Mouse (Mus musculus): ENCODE results near the gene Pgm2l1. TPM values are rescaled to one million over a fixed set of nuclear protein-coding genes. Genes with fewer than 3 reads are reported as not detected.
A peak's percentile ranks its signal among the peaks of the same experiment; 100 is the strongest.

The Pgm2l1 gene
- total RNA-seq, 2 experiments from 2014 or later: 13.0 to 15.0 TPM

DNA sequence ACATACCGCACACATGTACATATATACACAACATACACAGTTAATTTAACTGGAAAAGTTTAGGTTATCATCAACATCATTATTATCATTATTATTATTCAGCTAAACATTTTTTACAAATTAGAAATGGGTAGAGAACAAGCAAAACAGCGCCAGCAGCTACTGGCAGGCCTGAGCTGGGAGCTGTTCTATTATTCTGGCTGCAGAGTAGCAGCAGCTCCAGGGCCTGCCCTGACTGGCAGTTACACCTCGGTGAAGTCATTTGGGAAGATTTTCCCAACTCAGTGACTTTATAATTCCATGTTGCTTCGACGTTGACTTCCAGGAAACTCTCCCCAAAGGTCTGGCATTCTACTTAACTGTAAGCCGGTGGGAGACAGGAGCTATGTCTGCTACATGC is 69.5 kb downstream of the Pgm2l1 start:
- DNase-seq: no peak

DNA sequence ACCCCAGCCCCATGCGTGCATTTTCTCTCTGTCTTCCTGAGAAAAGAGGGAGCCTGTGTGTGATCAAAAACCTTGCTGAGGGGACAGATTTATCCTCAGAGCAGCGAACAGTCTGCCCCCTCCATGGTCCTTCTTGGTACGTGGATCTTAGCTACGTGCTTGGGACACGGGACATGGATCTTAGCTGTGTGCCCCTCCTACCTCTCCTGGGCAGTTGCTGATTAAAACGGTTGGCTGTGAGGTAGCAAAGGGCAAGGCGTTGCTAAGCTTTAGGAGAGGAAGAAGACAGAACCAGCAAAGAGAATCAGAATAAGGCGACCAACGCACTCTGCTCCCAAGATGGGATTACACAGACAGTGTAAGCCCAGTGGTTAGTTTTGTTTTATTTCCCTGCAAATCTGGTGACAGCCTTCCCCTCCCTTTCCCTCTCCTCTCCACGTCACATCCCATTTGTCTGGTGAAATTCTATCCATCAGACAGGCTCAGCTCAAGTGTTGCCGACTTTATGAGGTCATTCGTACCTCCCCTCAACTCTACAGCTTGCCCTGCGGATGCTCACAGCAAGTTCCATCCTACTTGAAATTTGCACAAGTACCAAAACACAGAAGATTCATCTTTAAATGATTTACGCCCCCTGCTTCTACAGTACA is 71.8 kb downstream of the Pgm2l1 start:
- no peak for DNase-seq

DNA sequence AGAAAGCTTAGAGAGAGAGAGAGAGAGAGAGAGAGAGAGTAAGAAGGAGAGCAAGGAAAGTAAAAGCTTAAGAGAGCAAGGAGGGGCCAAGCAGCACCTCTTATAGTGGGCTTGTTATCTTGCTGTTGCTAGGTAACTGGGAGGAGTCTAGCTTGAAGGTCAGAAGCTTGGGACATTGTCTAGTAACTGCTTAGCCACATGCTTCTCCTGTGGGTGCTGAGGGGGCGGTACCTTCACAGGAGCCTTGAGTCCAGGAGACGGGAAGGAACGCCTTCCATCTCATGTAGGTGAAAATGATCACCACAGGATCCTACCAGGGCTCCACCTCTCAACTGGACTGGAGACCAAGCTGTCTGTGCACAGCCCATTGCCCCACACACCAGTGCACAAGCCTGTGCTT is 74.2 kb downstream of the Pgm2l1 start:
- DNase-seq: no peak

DNA sequence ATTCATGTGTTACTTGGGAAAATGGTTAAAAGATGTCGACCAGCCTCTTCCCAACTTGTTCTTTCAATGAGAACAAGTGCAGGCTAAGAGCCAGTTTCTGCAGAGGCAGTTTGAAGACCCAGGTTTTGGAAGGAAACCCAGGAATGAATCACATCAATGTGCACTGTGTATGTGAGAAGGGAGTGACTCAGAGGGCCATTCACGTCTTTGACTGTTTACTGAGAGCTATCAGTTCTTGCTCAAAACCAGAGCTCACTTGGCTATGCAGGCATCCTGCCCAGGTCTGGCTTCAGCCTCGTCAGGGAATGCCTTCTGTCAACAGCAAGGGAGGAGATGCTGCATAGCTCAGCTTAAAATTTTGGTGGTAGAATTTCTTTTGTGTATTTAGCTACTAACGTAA is 75.1 kb downstream of the Pgm2l1 start:
- peak; percentile 39 for DNase-seq

DNA sequence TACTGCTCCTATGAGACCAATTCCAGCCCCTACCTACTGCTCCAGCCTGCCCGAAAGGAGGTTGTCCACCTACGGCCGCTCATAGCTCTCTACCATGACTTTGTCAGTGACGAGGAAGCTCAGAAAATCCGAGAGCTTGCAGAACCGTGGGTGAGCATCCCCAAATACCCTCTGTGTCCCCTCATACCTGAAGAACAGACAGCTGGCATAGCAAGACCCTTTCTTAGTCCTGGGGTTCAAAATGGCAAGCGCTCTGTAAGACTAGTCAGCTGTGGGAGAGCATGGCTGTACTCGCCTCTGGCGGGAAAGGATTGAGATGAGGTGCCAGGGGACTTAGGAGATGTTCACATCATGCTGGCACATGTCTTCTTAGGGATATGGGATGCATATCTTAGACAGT is 78.7 kb downstream of the Pgm2l1 start:
- DNase-seq: no peak

DNA sequence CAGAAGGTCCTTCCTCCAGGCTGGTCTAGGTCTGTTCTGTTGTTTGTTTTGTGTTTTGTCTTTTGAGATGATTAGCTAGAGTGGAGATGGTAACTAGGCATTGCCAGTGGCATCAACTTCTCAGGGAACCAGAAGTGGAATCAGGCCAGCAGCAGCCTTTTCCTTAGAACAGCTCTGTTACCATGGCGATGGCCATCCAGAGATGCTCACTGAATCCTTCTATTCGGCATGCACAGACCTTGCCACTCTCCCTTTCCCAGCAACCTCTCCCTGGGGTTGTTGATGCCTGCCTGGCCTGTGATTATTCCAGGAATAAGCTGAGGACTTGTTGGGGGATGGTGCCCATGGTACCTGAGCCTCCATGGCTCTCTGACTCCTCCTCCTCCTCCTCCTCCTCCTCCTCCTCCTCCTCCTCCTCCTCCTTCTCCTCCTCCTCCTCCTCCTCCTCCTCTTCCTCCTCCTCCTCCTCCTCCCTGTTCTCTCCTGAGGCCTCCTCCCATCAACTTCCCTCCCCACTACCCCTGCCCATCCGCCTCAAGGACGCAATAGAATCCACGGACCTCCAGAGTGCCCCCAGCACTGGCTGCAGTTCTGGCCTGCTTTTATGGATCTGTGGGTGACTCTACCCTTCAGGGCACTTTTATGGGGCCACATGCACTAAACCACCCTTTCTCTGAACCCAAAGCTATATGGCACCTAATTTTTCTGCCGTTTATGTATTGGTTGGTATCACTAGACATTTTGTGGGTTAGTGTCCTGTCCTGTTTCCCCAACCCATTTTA is 80.9 kb downstream of the Pgm2l1 start:
- DNase-seq: no peak

DNA sequence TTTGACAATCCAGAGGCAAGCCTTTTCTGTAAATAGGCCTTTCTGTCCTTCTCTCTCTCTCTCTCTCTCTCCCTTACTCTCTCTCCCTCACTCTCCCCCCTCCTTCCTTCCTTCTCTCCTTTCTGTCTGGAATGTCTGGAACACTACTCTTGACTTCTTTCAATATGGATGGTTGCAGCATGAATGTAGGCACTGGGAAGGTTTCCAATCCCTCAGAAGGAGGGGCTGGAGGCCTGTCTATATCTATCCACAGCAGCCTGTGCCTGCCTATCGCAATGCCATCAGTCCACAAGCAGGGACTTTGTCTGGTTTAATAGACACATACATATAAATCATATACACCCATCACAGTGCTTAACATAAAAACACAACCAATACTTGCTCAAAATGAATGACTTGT is 82.0 kb downstream of the Pgm2l1 start:
- DNase-seq: no peak

DNA sequence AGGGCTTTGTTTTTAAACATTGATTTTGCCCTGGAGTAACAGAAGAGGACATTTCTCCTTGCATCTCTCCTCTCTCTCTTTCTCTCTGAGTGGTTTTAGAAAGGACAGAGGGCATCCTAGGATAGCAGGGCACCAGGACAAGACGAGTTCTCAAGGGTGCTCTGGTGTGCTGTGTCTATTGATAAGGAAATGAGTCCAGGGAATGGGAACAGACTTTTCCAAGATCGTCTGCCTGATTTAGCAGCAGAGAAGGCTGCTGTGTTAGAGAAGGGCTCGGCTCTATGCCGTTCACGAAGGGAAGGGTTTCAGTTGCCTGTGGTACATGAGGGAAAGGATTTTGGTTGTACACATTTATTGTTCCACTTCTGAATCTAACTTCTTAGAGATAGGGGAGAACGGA is 82.5 kb downstream of the Pgm2l1 start:
- no peak for DNase-seq

DNA sequence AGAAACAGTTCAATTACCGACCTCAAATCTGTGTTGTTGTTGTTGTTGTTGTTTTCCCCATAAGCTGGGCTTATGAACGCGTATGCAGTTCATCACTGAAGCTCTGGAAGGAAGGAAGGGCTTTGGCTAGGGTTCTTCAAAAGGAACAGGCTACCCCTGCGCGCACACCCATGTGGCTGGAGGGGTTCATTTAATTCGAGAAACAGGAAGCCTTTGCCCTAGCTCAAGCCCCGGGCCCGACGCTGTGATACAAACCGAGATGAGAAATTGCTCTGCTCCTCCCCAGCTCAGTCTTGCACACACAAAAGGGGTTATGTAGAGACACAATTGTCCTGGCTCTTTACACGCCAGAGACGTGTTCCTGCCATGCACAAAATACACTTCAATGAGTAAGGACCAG is 83.1 kb downstream of the Pgm2l1 start:
- no peak for DNase-seq

DNA sequence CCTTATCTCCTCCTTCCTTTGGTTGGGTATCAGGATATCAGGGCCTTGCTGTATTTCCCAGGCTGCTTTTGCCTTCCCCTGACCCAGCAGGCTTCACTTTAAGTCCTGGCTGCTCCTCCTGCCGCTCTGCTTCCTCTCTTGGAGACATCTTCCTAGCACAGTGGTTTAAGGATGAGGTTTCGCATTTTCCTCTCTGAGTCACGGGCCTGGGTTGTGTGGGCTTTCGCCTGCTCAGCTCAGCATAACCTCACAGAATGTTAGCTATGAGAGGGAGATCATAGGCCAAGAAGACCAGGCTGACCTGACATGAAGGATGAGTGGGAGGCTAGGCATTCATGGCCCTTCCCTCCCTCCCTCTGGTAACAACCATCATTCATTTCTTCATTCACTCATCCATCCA is 85.5 kb downstream of the Pgm2l1 start:
- DNase-seq: no peak

DNA sequence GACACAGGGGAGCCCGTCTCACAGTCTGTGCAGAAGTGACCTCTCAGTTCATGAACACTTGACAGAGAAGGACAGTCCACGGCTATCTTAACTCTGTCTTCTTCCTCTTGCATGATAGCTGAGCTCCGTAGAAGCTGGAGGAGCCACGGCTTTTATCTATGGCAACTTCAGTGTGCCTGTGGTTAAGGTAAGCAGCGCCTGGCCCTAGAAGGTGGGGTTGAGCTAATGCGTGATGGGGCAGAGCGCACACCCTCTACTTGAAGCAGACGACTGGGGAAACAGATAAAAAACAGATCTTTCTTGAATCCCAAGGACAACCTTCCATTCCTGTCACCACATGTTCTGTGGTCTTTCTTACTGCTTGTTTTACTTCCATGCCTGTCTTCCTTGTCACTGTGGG is 89.7 kb downstream of the Pgm2l1 start:
- DNase-seq: no peak

DNA sequence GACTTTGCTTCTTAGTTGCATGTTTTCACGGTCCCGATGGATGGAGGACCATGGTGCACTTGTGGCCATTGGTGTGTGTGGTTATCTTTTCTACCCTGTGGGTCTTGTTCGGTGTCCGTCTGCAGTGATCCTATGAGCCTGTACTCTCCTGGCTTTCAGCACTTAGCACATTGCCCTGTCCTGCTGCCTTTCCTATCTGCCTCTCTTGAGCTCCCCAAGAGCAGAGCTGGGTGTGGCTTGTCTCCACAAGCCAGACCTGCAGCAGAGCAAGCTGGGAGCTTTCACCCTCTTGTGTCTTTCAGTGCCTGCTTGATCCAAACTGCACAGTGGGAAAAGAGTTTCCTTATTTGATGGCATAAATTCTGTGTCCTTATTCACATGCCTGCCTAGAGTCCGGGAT is 90.3 kb downstream of the Pgm2l1 start:
- no peak for DNase-seq

DNA sequence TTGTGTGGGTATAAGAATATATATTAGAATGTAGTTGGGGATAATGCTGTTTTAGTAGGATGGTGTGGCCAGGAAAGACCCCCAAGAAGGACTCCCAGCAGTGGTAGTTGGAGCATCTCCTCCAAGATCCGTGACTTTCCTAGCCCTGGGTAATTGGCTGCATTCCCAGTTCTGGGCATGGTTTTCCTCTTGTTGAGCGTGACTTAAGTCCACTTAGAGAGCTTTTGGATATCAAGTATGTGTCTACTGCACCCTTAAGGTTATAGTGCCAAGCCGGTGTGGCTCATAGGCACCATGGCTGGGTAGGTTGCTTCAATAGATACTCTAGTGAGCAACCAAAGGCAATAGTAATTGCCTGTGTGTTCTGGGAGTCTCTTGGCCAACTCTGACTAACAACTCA is 96.5 kb downstream of the Pgm2l1 start:
- no peak for DNase-seq

DNA sequence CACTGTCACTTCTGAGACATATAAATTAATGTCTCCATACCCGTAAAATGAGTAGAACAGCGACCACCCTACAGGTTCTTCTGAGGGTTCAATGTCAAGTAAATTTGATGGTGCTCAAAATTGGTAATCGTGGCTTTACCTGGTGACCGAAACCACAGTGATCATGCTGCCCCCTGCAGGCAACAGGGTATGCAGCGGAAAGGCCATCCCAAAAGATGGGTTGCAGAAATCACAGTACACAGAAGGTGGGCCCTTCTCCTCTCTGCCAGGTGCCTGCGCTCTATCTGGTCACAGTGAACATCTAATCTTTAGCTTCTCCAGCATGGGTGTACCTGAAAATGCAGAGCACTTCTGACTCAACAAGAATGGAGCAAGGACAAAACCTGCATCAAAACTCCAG is 98.3 kb downstream of the Pgm2l1 start:
- no peak for DNase-seq

DNA sequence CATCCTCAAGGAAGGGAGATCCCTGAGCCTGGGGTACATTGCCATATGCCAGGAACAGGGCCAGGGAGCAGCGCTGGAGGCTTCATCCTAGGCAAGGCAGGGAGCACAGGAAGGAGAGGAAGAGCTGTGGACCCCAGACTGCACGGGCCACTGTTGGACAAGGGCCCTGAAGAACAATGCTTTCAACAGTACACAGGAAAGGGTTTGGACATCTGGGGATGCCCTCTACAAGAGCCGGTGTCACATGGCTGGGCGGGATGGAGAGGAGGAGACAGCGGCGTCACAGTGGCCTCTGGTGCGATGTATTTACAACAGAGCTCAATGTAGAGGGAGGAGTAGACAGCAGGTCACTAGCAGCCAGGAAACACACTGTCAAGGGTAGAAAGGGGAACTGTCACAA is 100.3 kb downstream of the Pgm2l1 start:
- no peak for DNase-seq

Other genes with a start within 250 kb of the Pgm2l1 start
- 1 to 10 TPM; 4.7 to 5.3 TPM for gene Rnf169, start 246.9 kb upstream of the Pgm2l1 start, total RNA-seq (2021)
- gene Chrdl2, start 221.2 kb upstream of the Pgm2l1 start, total RNA-seq (2021): 1 to 10 TPM; 1.8 to 3.1 TPM
- 1 to 10 TPM; 5.1 to 5.3 TPM for gene Pold3, start 105.8 kb upstream of the Pgm2l1 start, total RNA-seq (2021)
- gene Lipt2, start 68.1 kb upstream of the Pgm2l1 start, total RNA-seq (2021): 1 to 10 TPM; 4.1 to 4.2 TPM
- gene Kcne3, start 50.9 kb upstream of the Pgm2l1 start, total RNA-seq (2021): under 1 TPM in 1 of 2 experiments, not detected in 1; 0.70 TPM
- gene P4ha3, start 58.1 kb downstream of the Pgm2l1 start, total RNA-seq (2021): under 1 TPM; 0.61 to 0.75 TPM
- gene C2cd3, start 144.8 kb downstream of the Pgm2l1 start, total RNA-seq (2021): 1 to 10 TPM; 5.3 to 5.4 TPM
- gene Ppme1, start 144.9 kb downstream of the Pgm2l1 start, total RNA-seq (2021): 10 to 100 TPM; 22.3 to 25.2 TPM
- 100 to 1,000 TPM; 105 to 189 TPM for gene Ucp3, start 245.6 kb downstream of the Pgm2l1 start, total RNA-seq (2021)

Measured in gastrocnemius, postnatal 25 days (tissue).